In the genomic region with DNA sequence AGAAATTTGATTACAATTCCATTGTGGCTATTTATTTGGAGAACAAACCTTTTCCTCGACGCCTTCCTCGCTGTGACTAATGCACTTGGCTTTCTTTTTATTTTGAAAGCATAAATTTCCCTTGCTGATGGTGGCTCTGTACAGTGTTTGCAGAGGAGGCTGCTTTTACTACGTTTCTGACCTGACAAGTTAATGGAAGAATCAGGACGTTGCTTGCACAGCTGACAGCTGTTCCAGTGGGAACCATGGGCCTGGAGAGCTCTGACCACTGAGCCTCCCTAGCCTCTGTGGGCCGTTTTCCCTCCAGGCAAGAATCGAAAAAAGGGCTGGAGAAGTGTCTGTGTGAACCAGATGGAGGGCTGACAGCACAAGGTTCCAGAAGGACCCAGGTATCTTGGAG, we compare ENCODE assay signal across 20 mouse cellular contexts.
A peak's percentile ranks its signal among the peaks of the same experiment; 100 is the strongest.
DNase-seq lines count a peak whose midpoint lies in the region; ATAC-seq and TF ChIP-seq lines count a peak whose summit lies in the region.
"Had no signal": no experiment of that assay in that cellular context is flagged by ENCODE, and none has a peak within 500 bp of the region (broad histone marks: within the 10 kb centered on the region; RNA-seq: fewer than 3 reads in every experiment).

No protein-coding gene starts in this region.

- peaks cover 57% of the 10 kb centered on the region for H3K4me1 ChIP-seq in heart, embryonic 13.5 days
- peaks cover 13% of the 10 kb centered on the region for H3K4me1 ChIP-seq in stomach, embryonic 15.5 days
- H3K4me1 ChIP-seq in stomach, postnatal 0 days (replicated peaks; ENCODE audit: control insufficient read depth, insufficient read depth) = no peaks in the 10 kb centered on the region

- DNase-seq in heart, postnatal 25 days (ENCODE audit: low spot score) = no peak
- DNase-seq in kidney, postnatal 10 days = peak; percentile 57
- no peak for DNase-seq in kidney, adult 18-20 months
- DNase-seq in stomach, postnatal 0 days (ENCODE audit: low spot score) = no peak
- DNase-seq: adrenal gland, adult 2 months; adrenal gland, postnatal 25 days; cerebellum, adult 9-10 months; cerebellum, postnatal 25 days; gastrocnemius, adult 2 months; gastrocnemius, postnatal 36 days; heart, adult 11 months; heart, postnatal 10 days had no signal

- intact Hi-C loops in heart, postnatal 25 days (cut with DNase I) = no loop called here

- H3K9me3 ChIP-seq in heart, embryonic 13.5 days = peaks cover 5% of the 10 kb centered on the region; the same call in 1 of the 2 replicates
- no peaks in the 10 kb centered on the region for H3K9me3 ChIP-seq in stomach, embryonic 15.5 days
- H3K9me3 ChIP-seq in stomach, postnatal 0 days (ENCODE audit: control insufficient read depth, low read length) = no peaks in the 10 kb centered on the region
- H3K9me3 ChIP-seq: embryonic facial prominence, embryonic 15.5 days; forebrain, embryonic 10.5 days; hindbrain, embryonic 13.5 days had no signal

- H3K9ac ChIP-seq in heart, embryonic 13.5 days = no peak overlapping the region
- no peak overlapping the region for H3K9ac ChIP-seq in stomach, embryonic 15.5 days
- H3K9ac ChIP-seq in stomach, postnatal 0 days (ENCODE audit: low read length) = no peak overlapping the region
- H3K9ac ChIP-seq: embryonic facial prominence, embryonic 15.5 days; hindbrain, embryonic 13.5 days had no signal

- ATAC-seq in heart, embryonic 13.5 days (ENCODE audit: extremely low read depth, insufficient number of reproducible peaks, low FRiP score, low TSS enrichment) = no peak
- ATAC-seq in stomach, embryonic 15.5 days (ENCODE audit: insufficient read depth, low FRiP score, low read depth) = no peak
- no peak for ATAC-seq in stomach, postnatal 0 days (ENCODE audit: low FRiP score, low TSS enrichment)
- ATAC-seq: forebrain, embryonic 14.5 days; hindbrain, postnatal 0 days had no signal

- no peak overlapping the region for H3K4me2 ChIP-seq in heart, embryonic 13.5 days
- H3K4me2 ChIP-seq in stomach, embryonic 15.5 days = no peak overlapping the region
- H3K4me2 ChIP-seq in stomach, postnatal 0 days (replicated peaks; ENCODE audit: low read depth) = no peak overlapping the region
- H3K4me2 ChIP-seq: embryonic facial prominence, embryonic 15.5 days; hindbrain, embryonic 13.5 days had no signal

- WGBS in heart, embryonic 13.5 days = 70% methylated on average over 7 of the region's 7 CpGs
- 37% methylated on average over 7 of the region's 7 CpGs for WGBS in stomach, embryonic 15.5 days
- 29% methylated on average over 7 of the region's 7 CpGs for WGBS in stomach, postnatal 0 days

- H3K4me3 ChIP-seq in heart, embryonic 13.5 days = no peak overlapping the region
- no peak overlapping the region for H3K4me3 ChIP-seq in stomach, embryonic 15.5 days (replicated peaks)
- H3K4me3 ChIP-seq in stomach, postnatal 0 days (ENCODE audit: low read depth, low read length) = no peak overlapping the region
- H3K4me3 ChIP-seq: embryonic facial prominence, embryonic 15.5 days; erythroblast, embryonic 14.5 days; forebrain, embryonic 10.5 days; gastrocnemius, adult 2 months; hindbrain, embryonic 13.5 days had no signal

- no peaks in the 10 kb centered on the region for H3K36me3 ChIP-seq in heart, embryonic 13.5 days
- no peaks in the 10 kb centered on the region for H3K36me3 ChIP-seq in stomach, embryonic 15.5 days
- no peaks in the 10 kb centered on the region for H3K36me3 ChIP-seq in stomach, postnatal 0 days (ENCODE audit: control insufficient read depth, insufficient read depth, low read length)
- H3K36me3 ChIP-seq: embryonic facial prominence, embryonic 15.5 days; forebrain, embryonic 10.5 days; hindbrain, embryonic 13.5 days had no signal

- no peaks in the 10 kb centered on the region for H3K27me3 ChIP-seq in heart, embryonic 13.5 days (replicated peaks)
- H3K27me3 ChIP-seq in stomach, embryonic 15.5 days (replicated peaks) = no peaks in the 10 kb centered on the region
- no peaks in the 10 kb centered on the region for H3K27me3 ChIP-seq in stomach, postnatal 0 days (ENCODE audit: control insufficient read depth, insufficient read depth, low read length)
- H3K27me3 ChIP-seq: embryonic facial prominence, embryonic 15.5 days; hindbrain, embryonic 13.5 days had no signal

- peak overlapping the region; percentile 22; the same call in 1 of the 2 replicates for H3K27ac ChIP-seq in heart, embryonic 13.5 days (replicated peaks)
- peak overlapping the region; percentile 44; the same call in 1 of the 2 replicates for H3K27ac ChIP-seq in stomach, embryonic 15.5 days
- H3K27ac ChIP-seq in stomach, postnatal 0 days (replicated peaks) = no peak overlapping the region
- H3K27ac ChIP-seq: embryonic facial prominence, embryonic 15.5 days; forebrain, embryonic 10.5 days; hindbrain, embryonic 13.5 days; hindbrain, postnatal 0 days had no signal

- TF ChIP-seq EP300 in stomach, postnatal 0 days (optimal IDR thresholded peaks at IDR 0.05) = no peak

- no peak for TF ChIP-seq CTCF in stomach, postnatal 0 days (IDR thresholded peaks at IDR 0.05; ENCODE audit: low read depth)
